Mouse (Mus musculus) frontal cortex, postnatal 14 days (tissue): ENCODE data around the gene Ltk.
A peak's percentile ranks its signal among the peaks of the same experiment; 100 is the strongest.
"Not testable (repeated sequence)": the region's sequence is repeated elsewhere in the genome, so short reads cannot be mapped to it uniquely, and the experiment has no call there.

Experiments
- DNase-seq, 2 experiments: peaks; one replicate each; pipeline ENCODE4 v3.0.0; 2022; ENCODE audit warnings: low spot score in 2 of 2

The Ltk gene

DNA sequence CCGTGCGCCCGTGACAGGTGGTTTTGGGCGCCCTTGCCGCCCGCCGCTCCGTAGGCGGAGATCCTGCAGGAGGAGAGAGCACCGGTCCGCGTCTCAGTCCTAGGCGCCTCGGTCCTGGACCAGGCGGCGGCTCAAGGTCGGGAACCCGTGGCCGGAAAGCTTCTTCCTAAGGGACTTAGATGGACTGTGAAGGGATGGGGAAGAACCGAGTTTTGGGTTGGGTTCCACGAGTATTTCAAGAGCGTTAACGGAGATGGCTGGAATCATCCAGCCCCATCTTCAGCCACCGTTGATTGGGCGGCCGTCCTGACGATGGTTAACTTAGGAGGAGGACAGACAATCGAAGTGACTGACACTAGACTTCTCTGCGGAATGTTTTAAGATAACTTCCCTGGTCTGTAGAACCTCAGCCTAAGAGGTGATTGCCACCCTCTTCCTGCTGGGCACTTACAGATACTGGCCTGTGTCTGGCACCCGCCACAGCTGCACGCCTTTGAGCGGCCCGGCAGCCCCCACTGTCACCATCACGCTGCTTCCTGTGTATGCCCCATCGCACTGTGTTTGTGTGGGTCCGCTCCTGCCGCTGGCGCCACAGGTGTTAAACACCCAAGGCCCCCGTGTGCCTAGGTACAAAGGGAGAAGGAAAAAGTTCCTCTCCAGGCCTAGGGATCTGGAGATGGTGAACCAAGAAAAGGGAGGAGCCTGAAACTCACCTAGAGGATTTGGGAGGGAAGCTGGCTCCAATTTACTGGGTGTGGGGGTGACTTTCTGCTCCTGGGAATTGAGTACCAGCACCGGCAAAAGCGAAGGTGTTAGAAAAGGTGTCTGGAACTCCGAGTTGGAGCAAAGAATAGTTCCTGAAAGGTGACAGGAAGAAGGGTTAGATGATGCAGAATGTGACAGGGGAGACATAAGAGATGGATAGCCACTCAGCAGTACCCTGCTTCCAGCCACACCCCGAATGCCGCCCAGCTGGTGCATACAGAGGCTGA is 1.1 kb downstream of the Ltk start:
- DNase-seq: no peak

DNA sequence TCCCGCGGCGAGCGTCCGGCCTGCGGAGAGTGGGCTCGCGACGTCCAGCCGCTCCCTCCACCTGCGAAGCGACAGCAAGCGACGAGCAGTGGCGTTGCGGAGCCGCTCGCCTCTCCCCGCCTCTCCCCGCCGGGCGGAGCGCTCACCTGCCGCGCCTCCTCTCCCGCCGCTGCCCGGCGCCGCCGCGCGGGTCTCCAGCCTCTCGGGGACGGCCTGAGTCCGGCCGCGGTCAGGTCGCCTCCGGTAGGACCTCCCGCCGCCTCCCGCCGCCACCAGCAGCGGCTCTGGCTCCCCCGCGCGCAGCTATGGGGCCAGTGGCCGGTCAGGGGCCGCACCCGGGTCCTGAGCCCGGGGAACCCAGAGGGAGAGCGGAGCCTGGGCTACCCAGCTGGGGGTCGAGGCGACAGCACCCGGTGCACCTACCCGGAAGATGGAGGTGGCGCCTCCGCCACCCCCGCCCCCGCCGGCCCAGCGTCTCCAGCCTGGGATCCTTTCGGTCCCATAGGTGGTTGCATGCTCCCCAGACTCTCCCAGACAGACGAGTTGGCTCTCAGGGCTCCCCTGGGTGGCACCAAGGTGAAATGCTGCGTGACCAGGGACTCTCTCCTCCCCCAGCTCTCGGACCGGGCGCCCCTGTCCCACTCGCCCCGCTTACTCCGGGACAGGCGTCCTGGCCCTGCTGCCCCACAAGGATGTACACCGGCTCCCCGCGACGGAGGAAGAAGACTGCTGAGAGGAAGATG is 2.0 kb downstream of the Ltk start:
- no peak for DNase-seq

DNA sequence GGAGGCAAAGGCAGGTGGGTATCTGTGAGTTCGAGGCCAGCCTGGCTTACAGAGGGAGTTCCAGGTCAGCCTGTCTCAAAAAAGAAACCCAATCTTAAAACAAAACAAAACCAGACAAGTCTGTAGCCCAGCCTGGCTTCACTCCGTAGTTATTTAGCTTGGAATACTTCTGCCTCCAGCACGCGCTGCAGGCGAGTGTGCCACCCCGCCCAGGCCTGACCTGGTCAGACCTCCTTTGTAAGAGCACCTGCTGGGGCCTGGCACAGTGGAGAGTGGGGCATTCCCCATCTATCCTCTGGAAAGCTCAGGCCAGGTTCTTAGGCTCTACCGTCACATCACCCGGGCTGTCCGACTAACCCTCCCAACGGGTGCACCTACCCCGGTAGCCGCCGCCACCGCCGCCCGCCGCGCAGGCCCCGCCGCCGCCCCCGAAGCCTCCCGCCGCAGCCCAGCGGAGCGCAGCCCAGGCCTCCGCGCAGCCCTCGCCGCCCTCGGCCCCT is 2.6 kb downstream of the Ltk start:
- no peak for DNase-seq

DNA sequence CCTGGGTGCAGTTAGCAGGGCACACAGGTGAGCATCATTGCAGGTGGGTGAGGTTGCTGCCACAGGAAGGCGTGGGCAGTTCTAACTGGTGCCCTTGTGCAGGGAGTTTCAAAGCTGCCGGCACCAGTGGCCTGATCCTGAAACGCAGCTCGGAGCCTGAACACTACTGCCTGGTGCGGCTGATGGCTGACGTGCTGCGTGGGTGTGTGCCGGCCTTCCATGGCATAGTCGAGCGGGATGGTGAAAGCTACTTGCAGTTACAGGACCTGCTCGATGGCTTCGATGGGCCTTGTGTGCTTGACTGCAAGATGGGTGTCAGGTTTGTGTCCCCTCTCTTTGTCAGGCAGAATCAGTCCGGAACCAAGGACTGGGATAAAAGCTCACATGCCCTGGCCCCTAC is 11.0 kb downstream of the Ltk start:
- no peak for DNase-seq

DNA sequence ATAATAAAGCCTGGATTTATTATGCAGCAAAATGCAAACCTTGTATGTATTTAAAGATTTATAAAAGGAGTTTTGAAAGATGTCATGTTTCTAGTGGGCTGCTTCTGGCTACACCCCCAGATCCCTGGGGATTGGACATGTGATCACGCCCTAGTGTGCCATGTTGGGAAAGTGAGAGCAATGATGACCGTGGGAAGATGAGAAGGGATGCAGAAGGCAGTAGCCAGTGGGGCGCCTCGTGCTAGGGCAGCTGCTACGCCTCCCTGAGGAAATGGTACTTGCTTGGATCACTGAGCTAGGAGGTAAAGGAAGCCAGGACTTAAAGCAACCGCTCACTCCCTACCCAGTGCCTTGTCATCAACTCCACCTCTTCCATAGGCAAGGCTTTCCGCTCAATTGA is 12.7 kb downstream of the Ltk start:
- peak in 1 of 2 experiments; percentile 50 for DNase-seq

DNA sequence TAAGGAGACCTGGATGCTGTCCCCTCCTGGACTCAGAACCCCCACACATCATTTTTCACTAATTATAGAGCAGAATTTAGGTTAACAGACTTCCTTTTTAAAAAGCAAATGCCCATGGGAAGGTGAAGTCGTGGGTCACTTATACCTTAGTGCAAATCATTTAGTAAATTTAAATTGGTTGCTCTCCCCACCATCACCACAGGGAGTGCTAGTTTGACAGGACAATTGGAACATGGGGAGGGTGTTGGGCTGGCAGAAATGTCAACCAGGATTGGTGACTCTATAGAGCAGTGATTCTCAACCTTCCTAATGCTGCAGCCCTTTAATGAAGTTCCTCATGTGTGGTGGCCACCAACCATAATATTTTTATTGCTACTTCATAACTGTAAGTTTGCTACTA is 14.9 kb downstream of the Ltk start:
- no peak for DNase-seq

DNA sequence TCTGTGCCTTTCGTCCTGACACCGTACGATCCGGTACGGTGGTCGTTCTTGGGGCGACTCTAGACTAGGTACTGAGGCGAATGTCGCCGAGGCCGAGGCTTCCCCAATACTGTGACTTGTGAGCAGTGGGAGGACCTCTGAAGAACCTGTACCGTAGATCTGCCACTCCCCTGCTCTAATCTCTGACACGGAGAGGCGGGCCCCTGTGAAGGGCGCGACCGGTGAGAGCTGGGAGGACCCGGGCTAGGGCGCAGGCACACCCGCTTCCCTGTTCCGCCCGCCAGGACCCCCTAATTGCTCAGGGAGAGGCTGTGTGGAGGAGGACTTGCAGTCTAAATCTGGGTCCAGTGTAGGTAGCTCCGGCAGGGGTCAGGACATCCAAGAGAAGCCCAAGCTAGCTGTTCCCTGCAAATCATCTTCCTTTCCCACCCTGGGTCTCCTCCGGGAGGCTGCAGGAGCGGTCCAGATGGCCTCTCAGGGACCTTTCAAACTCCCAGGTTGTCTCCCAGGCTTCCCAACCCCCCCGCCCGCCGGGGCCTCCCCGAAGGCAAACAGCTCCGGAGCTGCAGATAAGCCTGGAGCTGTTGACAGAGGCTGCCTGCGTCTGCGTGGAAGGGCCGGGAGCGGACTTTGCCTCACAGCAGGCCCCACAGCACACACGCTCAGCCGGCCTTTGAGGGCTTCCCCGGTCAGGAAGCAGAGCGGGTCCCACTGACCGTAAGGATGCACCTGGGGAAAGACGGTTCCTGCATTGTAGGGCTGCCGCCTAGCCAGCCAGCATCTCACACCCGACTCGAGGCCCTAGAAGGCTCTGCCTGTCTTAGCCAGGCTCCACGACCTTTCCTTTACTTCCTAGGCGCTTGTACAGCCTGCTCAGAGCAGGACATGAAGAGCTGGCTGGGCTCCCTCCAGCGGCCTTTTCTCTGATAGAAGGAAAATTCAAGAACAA is 15.8 kb downstream of the Ltk start:
- DNase-seq: no peak

DNA sequence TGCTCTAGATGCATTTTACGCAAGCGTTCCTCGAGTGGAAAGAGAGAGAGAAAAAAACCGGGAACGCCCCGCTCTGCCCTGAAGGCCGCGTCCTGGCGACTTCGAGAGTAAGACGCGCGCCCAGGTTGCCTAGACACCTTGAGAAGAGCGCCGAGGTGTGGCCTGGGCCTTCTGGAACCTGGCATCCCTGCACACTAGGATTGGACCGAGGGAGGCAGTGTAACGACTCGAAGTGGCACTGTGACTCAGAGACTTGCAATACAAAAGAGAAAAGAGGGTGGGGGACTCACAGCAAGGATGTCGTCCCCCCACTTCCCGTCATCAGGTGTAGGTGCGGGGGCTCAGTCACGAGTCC is 16.4 kb downstream of the Ltk start:
- DNase-seq: no peak

DNA sequence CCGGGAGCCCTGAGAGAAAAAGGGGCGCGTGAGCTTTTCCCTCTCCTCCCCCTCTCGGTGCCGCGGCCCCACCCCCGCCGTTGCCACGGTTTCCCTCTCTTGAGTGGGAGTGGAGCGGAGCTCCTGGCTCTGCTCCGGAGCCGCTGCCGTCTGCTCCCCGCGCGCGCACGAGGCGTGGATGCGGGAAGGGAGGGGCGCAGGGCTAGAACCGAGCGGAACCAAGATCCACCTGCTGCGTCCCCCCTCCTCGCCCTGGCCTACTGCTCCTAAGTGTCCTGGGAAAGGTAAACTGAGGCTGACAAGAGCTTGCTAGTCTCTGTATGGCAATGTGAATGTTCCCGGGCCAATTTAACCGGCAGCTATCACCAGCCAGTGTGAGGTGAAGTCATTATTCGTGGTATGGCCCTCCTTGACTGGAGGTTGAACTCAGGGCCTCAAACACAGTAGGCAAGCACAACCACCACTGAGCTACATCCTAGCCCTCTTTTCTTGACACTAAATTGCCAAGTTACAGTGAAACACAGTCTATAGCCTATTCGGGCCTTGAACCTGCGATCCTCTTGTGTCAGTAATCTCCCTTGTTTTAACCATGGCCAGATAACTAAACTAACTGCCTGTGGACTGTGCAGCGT is 16.9 kb downstream of the Ltk start:
- peak; percentile 60 to 68 for DNase-seq

DNA sequence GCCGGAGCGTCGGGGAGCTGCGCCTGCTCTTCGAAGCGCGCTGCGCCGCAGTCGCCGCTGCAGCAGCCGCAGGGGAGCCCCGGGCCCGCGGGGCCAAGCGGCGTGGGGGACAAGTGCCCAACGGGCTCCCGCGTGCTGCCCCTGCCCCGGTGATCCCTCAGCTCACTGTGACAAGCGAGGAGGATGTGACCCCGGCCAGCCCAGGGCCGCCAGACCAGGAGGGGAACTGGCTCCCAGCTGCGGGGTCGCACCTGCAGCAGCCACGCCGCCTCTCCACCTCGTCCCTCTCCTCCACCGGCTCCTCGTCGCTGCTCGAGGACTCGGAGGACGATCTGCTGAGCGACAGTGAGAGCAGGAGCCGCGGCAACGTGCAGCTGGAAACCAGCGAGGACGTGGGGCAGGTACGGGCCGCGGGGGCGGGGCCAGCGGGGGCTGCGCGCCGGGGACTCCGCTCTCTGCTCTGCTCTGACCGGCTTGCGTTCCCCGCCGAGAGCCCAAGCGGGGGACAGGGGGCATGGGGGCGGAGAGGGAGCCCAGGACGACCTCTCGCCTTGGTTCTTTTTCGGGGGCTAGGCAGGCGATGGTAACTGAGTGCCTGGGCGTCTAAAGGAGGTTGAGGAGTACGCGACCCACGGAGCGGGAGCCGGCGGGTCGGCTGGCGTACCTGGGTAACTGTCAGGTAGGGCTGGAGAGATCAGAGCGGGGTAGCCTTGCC is 17.6 kb downstream of the Ltk start:
- no peak for DNase-seq

DNA sequence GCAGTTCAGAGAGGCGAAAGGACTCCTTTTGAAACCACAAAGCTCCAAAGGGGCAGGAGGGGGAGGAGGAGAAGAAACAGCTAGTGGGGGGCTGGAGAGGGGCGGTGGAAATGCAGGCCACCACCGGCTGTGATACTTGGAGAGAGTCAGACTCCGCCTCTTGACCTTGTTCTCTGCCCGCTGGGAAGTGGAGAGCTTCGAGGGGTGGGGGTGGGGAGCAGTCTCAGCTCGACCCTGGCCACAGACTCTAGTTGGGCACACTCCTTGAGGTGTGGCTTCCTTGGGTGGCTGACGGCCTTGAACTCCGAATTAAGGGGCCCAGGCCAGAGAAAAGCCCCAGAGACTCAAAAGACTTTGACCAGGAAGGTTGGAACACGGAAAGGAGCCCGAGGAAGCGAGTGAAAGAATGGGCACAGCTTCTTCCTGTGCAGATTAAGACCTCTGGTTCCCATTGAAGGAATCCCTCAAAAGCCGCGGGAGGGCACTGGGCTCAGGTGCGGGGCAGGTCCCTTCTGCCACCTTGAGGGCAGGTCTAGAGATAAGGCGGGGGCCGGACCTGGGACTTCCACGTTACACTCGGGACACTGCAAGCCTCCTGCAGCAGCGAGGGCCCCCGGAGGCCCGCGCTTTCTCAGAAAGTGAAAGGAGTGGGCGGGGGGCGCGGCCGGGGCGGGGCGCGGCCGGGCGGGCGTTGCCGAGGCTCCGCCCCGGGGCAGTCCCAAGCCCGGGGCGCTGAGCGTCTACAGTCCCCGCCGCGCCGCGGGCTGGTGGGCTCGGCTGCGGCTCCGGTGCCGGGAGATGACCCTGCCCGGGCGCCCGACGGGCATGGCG is 18.4 kb downstream of the Ltk start, which contains the start of gene Itpka:
Itpka (plus strand) TSS at position 757 of the 831 bp plus-strand sequence.
- DNase-seq: no peak

DNA sequence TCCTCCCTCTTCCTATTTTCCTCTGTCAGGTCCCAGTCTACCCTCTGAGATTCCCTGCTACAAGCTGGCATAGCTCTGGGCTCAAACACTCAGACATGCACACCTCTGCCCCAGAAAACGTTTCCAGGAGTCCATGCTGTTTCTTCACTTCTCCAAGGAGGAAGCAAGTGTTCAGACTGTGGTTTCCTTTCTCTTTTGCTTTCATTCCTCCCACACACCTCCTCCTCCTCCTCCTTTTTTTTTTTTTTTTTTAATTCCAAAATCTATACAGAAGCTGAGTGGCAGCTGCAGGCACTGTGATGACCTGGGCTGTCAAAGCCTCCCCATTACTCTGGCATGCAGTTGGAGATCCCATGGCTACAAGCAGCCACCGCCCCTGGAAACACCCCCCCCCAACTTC is 19.7 kb downstream of the Ltk start:
- no peak for DNase-seq

DNA sequence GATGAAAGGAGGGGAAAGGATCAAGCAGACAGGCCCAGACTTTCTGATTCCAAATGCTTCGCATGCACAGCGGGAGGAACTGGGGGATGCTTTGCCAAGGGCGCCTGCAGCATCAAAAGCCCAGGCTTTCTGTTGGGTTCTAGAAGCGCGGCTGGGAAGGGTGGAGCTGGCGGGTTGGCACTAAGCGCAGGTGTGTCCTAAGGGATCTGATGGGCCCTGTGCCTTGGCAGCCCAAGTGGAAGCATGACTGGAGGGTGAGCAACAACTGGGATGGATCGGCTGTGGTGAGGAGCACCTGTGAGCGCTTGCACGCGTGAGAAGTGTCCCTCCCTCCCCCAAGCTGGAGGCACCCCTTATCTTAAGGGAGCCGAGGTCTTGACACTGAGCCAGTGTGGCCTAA is 23.1 kb downstream of the Ltk start:
- no peak for DNase-seq

DNA sequence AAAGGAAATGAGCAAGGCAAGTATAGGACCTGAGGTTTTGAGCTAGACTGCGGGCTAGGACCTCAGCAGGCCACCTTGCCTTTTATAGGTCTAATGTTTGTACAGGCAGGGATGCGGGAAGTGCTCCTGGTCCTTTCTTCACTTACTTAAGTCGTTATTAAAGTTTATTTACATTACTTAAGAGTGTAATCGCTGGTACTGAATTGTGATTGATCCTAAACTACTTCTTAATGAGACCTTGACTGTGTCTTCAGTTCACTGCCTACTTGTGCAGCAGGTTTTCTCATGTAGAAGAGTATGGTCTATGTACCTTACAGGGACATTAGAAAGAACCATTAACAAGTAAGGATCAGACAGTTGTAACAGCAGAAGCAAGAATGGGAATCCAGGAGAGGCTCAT is 29.5 kb downstream of the Ltk start:
- no peak for DNase-seq

DNA sequence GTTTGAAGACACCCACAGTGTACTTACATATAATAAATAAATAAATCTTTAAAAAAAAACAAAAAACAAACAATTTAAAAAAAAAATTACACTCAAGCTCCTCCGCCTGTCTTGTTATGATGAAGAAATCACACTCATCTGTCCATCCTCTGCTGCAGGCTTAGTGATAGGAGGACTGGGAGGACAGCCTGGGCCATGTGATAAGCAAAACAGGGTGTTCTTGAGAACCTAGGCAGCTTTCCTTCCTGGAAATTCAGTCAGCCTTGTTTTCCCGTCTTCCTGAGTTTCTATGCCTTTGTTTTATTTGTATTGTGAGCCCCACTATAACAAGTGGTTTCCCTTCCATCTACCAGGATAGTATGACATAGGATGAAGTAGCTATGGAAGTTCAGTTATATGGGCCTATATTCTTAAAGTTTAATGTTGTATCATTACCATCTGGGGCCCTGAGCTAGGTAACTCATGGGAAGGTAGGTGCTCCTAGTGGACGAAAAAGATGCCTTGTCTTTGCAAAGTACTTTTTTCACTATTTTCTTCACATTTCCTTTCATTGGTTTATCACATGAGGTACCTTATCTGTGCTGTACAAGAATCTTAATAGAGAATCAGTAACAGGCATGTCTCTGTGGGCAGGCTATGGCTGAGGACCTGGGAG is 32.3 kb downstream of the Ltk start:
- DNase-seq: no peak

DNA sequence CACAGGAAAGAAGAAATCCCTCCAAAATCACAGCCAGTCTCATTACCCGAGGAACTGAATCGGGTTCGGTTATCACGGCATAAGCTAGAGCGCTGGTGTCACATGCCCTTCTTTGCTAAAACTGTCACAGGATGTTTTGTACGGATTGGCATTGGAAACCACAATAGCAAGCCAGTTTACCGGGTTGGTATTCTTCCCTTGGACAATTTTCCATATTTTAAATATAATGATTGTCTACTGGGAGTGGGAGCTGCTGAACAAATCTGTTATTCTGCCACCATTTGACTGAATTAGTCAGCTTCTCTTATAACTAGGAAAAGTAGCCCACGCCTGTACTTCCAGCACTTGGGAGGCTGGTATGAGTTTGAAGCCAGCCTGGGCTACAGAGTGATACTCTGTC is 39.2 kb downstream of the Ltk start:
- DNase-seq: no peak

DNA sequence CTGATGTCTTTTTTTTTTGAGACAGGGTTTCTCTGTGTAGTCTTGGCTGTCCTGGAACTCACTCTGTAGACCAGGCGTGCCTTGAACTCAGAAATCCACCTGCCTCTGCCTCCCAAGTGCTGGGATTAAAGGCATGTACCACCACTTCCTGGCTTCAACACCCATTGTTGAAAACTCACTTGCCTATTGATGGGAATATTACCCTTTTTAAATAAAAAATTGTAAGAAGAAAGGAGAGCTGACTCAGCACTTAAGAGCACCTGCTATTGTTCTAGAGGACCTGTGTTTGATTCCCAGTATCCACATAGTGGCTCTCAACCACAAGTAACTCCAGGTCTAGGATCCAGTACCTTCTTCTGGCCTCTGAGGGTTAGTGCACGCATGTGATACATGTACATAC is 44.4 kb downstream of the Ltk start:
- DNase-seq: not testable (repeated sequence)

DNA sequence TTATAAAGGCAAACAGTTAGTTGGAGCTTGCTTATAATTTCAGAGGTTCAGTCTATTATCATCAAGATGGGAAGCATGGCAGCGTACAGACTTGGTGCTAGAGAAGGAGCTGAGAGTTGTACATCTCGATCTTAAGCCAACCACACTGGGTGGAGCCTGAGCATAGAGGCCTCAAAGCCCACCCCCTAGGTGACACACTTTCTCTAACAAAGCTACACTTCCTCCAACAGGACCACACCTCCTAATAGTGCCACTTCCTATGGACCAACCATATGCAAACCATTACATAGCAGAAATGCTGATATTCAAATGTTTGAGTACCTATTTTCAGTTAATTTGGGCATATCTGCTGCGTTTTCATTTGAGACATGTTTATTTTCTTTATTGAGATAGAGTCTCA is 50.2 kb downstream of the Ltk start:
- DNase-seq: no peak

DNA sequence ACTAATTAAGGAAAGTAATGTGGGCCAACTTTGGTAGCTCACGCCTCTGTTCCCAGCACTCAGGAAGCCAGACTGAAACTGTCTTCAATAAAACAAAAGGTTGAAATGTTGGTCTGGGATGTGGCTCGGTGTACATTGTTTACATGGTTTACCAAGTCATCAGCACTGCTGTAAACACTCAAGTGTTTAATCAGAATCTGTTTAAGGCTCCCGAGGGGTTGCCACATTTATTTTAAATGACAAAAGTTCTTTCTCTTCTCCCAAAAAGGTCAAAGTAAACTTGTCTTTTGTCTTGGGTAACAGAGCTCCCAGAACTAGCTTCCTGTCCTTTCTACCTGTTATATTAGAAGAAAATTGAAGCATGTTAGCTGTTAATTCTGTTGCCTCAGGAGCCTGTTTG is 52.6 kb downstream of the Ltk start:
- DNase-seq: no peak
